Mouse (Mus musculus): ENCODE measurements around the gene Stk11.

DNA sequence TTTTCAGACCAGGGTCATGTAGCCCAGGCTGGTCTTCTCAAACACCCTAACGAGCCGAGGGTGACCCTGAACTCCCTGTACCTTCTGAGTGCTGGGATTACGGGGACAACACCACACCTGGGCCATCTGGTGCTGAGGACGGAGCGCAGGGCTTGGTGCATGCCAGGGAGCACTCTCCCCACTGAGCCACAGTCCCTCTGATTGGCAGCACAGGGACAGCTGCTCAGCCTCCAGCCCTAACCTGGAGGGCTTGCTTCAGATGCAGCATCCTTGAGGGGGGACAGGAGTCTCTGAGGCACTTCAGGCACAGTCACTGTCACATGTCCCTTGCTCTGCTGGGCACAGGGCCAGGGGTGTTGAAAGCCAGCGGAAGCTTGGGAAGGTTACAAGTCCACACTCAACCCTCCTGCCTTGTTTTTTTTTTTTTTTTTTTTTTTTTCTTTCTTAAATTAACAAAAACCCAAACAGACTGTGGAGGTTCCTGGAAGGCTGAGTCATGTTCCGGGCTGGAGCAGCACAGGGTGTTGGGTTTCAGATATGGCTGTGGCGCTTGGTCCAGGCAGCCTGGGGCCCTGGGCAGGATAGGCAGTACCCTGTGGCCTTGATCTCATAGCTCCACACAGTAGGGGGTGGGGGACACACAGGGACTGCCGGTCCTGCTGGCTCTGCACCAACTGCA lies 44.6 kb upstream of the Stk11 start:
- no peak for TF ChIP-seq CTCF (IDR thresholded peaks at IDR 0.05; ENCODE audit: extremely low read depth, insufficient read length, insufficient replicate concordance, low read depth, low read length)
- TF ChIP-seq POLR2A (IDR thresholded peaks at IDR 0.05; ENCODE audit: low read depth, low read length), result no peak
